Mouse (Mus musculus) monocyte, adult 5-6 weeks (primary cell): ENCODE results near the gene Zfp428. TPM values are rescaled to one million over a fixed set of nuclear protein-coding genes. Genes with fewer than 3 reads are reported as not detected.
"Not testable (repeated sequence)": the region's sequence is repeated elsewhere in the genome, so short reads cannot be mapped to it uniquely, and the experiment has no call there.

Experiments
- ATAC-seq: fragments of 153-309, 156-312 bp; replicated peaks from 2 replicates; pipeline ENCODE4 v1.8.0; 2017; ENCODE audit warnings: mild to moderate bottlenecking; ENCODE audit not compliant: low TSS enrichment, insufficient number of reproducible peaks, severe bottlenecking, poor library complexity, low FRiP score
- total RNA-seq: library from RNA; stranded (forward); fragments of 200-1000, 200-491, 200-594 nt; gene quantifications from 3 replicates; pipeline ENCODE4 v1.2.3, GENCODE M21; 2017

The Zfp428 gene
- total RNA-seq, 1 experiment from 2014 or later = 0.95 TPM

DNA sequence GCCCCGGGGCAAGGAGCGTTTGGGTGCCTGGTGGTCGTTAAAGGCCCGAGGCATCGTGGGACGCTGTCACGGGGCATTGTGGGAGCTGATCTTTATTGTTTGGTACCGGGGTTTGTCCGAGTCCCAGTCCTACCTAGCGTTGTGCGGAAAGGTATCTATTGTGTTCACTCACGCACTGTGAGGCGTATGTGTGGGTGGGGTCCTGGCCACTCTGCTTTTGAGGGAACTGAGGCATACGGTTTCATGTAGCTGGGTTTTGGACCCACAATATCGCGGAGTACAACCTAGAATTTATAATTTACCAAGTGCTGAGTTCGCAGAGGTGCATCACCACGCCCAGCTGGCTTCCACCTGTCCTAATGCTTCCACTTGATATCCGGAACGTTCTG is 914 bp downstream of the Zfp428 start:
- ATAC-seq = no peak

DNA sequence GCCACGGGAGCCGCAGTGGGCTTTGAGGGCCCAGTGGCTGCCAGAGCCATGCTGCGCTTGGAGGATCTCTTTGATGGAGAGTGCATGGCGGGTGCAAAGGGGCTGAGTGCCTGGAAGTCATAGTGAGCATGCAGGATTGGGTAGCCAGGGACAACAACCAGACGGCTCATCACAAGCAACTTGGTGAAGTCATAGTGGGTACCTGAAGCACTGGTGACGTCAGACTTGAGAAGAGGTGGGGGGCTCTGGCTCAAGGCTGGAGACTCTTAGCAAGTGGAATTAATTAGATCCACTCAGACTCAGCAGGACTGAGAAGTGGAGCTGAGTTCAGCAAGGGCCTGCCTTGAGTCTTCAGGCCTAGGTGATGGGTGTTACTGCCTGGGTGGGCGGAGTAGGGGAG is 5.5 kb downstream of the Zfp428 start, which contains the start of gene AC161166.1:
TSS of gene AC161166.1 (minus strand) at position 101 of the 400 bp plus-strand sequence.
- no peak for ATAC-seq

DNA sequence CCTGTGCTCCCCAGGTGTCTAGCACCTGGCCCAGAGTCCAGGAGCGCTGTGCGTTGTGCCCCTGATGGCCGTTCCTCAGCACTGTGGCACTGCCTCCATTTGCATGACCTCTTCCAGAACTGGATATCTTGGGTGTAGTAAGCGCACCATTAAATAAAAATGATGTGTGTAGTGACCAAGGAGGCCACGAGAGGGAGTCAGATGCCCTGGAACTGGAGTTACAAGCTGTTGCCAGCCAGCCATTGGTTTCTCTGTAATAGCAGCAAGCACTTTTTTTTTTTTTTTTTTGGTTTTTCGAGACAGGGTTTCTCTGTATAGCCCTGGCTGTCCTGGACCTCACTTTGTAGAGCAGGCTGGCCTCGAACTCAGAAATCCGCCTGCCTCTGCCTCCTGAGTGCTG is 9.5 kb downstream of the Zfp428 start:
- ATAC-seq = not testable (repeated sequence)

- no peak for ATAC-seq
These were observed 10.3 kb downstream of the Zfp428 start for GRCm38 (mm10) chr7:24517077-24517476.

- no peak for ATAC-seq
These were observed 10.8 kb downstream of the Zfp428 start for GRCm38 (mm10) chr7:24517654-24518053.

- ATAC-seq = no peak
These were observed 12.3 kb downstream of the Zfp428 start for GRCm38 (mm10) chr7:24519130-24519529.

DNA sequence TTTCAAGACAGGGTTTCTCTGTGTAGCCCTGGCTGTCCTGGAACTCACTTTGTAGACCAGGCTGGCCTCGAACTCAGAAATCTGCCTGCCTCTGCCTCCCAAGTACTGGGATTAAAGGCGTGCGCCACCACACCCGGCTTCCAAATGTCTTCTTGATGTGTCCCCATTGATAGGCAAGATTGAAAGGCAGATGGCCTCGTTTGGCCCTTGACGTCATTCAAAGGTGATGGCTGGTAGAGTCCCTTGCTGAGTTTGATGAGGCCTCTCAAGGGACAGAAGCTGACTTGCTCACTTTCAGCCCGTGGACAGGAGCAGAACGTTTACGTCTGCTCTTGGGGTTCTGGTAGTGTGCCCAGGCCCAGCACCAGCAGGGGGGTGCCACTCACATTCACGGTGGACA is 13.2 kb downstream of the Zfp428 start:
- not testable (repeated sequence) for ATAC-seq

GRCm38 (mm10) chr7:24522805-24523204 is 16.0 kb downstream of the Zfp428 start:
- ATAC-seq = no peak

GRCm38 (mm10) chr7:24523723-24524122 is 16.9 kb downstream of the Zfp428 start:
- ATAC-seq = no peak

GRCm38 (mm10) chr7:24524978-24525377 is 18.2 kb downstream of the Zfp428 start:
- no peak for ATAC-seq

DNA sequence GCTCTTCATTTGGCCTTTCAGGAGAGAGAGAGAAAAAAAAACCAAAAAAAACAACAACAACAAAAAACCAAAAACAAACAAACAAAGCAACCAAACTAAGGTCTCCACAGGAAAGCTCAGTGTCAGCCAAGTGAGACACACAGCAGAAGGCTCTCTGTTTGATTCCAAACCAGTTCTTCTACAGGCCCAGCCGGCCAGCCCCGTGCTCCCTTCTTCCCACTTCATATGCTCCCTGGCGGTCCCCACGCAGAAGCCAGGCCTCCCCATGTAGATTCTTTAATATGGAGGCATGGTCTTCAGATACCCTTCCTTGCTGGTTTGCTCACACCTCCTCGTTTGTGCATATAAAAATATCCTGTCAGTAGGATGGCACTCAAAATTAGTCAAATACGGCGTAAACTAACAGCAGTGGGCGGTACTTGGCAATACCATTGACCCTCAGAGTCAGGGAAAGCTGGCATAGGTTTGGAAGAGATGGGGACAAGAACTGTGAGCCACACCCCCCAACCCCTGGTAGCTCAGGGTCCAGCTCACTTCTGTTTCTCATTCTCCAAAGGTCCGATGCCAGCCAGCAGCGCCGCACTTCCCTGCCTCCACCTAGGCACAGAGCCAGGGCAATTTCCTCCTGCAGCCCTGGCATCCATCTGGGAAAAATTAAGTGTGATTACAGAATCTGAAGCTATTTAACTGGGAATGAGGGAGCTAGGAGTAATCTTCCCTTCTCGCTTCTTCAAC is 19.0 kb downstream of the Zfp428 start:
- ATAC-seq = no peak

- no peak for ATAC-seq
These were observed 22.1 kb downstream of the Zfp428 start for GRCm38 (mm10) chr7:24528861-24529260.

GRCm38 (mm10) chr7:24529580-24529979 is 22.8 kb downstream of the Zfp428 start:
- no peak for ATAC-seq

GRCm38 (mm10) chr7:24530062-24530931 is 23.5 kb downstream of the Zfp428 start, which contains the start of gene Irgq:
Gene Irgq (plus strand): TSS chr7:24530689.
- peak; percentile 95 for ATAC-seq

DNA sequence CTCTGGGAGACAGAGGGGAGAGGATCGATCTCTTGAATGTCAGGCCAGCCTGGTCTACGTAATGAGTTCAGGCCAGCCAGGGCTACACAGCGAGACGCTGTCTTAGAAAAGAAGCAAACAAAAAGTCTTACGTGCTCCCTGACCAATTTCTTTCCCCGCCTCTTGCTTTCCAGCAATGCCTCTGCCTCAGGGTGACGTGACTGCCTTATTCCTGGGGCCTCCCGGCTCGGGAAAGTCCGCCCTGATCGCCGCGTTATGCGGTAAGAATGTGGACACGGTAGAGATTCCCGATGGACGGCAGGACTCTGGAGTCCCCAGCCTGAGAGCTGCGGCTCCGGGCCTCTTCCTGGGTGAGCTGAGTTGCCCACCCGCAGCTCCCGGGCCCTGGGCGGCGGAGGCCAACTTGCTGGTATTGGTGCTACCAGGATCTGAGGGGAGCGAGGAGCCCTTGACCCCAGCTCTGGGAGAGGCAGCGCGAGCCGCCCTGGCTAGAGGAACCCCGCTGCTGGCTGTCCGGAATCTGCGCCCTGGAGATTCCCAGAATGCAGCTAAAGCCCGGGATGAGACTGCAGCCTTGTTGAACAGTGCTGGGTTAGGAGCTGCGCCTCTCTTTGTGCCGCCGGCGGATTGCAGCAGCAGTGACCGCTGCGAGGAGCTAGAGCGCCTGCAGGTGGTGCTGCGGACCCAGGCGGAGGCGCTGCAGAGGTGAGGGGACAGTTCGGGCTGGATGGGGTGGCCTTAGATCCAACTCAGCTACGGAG is 24.6 kb downstream of the Zfp428 start:
- no peak for ATAC-seq

DNA sequence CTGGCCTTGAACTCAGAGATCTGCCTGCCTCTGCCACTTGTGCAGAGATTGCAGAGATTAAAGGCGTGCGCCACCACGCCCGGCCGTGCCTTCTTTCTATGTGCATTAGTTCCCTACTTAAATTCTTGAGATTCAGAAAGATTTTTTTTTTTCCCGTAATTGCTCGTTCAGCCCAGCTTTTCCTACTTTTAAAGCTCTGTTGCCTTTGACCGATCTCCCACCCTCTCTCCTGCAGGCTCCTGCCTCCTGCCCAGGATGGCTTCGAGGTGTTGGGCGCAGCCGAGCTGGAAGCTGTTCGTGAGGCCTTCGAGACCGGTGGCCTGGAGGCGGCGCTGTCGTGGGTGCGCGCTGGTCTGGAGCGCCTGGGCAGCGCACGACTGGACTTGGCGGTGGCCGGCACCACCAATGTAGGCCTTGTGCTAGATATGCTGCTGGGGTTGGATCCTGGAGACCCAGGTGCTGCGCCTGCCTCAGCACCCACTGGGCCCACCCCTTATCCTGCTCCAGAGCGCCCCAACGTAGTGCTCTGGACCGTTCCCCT is 26.3 kb downstream of the Zfp428 start:
- ATAC-seq = no peak

DNA sequence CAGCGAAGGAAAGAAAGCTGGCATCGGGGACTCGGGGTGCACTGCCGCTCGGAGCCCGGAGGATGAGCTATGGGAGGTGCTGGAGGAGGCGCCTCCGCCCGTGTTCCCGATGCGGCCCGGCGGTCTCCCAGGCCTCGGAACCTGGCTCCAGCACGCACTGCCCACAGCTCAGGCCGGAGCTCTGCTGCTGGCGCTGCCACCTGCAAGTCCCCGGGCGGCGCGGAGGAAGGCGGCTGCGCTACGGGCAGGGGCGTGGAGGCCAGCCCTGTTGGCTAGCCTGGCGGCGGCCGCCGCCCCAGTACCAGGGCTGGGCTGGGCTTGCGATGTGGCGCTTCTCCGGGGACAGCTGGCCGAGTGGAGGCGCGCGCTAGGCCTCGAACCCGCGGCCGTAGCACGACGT is 27.0 kb downstream of the Zfp428 start:
- ATAC-seq = no peak

GRCm38 (mm10) chr7:24534301-24534700 is 27.5 kb downstream of the Zfp428 start:
- ATAC-seq = no peak

DNA sequence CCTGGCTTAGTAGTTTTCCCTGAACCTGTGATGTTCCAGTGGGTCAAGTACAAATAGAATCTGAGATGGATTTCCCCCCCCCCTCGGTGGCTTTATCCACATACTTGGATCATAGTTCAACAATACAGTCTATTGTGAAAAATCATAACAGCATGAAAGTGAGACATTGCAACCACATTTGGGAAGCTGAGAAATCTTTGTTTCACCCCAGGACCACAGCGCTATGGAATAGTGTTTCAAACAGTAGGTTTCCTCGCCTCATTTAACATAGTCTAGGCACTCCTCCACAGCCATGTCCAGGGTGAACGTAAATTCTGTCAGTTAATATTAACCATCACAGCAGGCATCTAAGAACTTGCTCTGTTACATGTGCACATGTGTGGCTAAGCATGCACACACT is 30.3 kb downstream of the Zfp428 start:
- no peak for ATAC-seq
